Comparison of ENCODE assay signal across 14 mouse cellular contexts in genomic region chr11:96995836-96996772, GRCm38 (mm10). TPM values are rescaled to one million over a fixed set of nuclear protein-coding genes. Genes with fewer than 3 reads are reported as not detected.
DNase-seq lines count a peak whose midpoint lies in the region; ATAC-seq and TF ChIP-seq lines count a peak whose summit lies in the region.
"Had no signal": no experiment of that assay in that cellular context is flagged by ENCODE, and none has a peak within 500 bp of the region (broad histone marks: within the 10 kb centered on the region; RNA-seq: fewer than 3 reads in every experiment).

No protein-coding gene starts in this region.

- no peak overlapping the region for H3ac ChIP-seq in myocyte (ENCODE audit: control insufficient read depth, insufficient read length)

- TF ChIP-seq RAD21 in CH12.LX (IDR thresholded peaks at IDR 0.05; ENCODE audit: low read depth, low read length), result no peak; the same call in none of the 2 replicates

- no peaks in the 10 kb centered on the region for H3K36me3 ChIP-seq in midbrain, embryonic 11.5 days (ENCODE audit: control insufficient read depth, insufficient read depth, low read length)
- H3K36me3 ChIP-seq in midbrain, embryonic 13.5 days, result no peaks in the 10 kb centered on the region
- H3K36me3 ChIP-seq in CH12.LX (replicated peaks in 1 of 2; ENCODE audit: control insufficient read depth in 1 of 2, insufficient read depth in 1 of 2, low read length in 1 of 2) (peaks cover 0 to 3% of the 10 kb centered on the region in 2 experiments), myocyte (ENCODE audit: control insufficient read depth, insufficient read depth) (no peaks in the 10 kb centered on the region)
- no peaks in the 10 kb centered on the region for H3K36me3 ChIP-seq in neural tube, embryonic 15.5 days

- no peak overlapping the region for H3K9ac ChIP-seq in midbrain, embryonic 11.5 days (ENCODE audit: low read length)
- no peak overlapping the region for H3K9ac ChIP-seq in midbrain, embryonic 13.5 days (replicated peaks)
- H3K9ac ChIP-seq in CH12.LX (ENCODE audit: insufficient read depth, low read depth), result peak overlapping the region; percentile 91
- no peak overlapping the region for H3K9ac ChIP-seq in neural tube, embryonic 15.5 days (replicated peaks)
- H3K9ac ChIP-seq: liver, embryonic 14.5 days had no signal

- no peak overlapping the region for H3K4me2 ChIP-seq in midbrain, embryonic 11.5 days
- H3K4me2 ChIP-seq in midbrain, embryonic 13.5 days (replicated peaks), result no peak overlapping the region
- H3K4me2 ChIP-seq in CH12.LX (ENCODE audit: insufficient read depth, low read depth, poor library complexity, severe bottlenecking), result peak overlapping the region; percentile 73
- peak overlapping the region; percentile 66 for H3K4me2 ChIP-seq in myocyte (ENCODE audit: low read depth)
- H3K4me2 ChIP-seq in neural tube, embryonic 15.5 days, result no peak overlapping the region

- no peak for ATAC-seq in midbrain, embryonic 11.5 days (ENCODE audit: low FRiP score)
- no peak for ATAC-seq in midbrain, embryonic 13.5 days
- ATAC-seq in neural tube, embryonic 15.5 days (ENCODE audit: low FRiP score), result no peak

- peaks cover 17% of the 10 kb centered on the region for H3K4me1 ChIP-seq in midbrain, embryonic 11.5 days (ENCODE audit: control insufficient read depth, insufficient read depth, low read length)
- H3K4me1 ChIP-seq in midbrain, embryonic 13.5 days (replicated peaks), result peaks cover 20% of the 10 kb centered on the region
- H3K4me1 ChIP-seq in CH12.LX (ENCODE audit: control insufficient read depth in 1 of 2, insufficient read depth in 2 of 2), result peaks cover 53 to 90% of the 10 kb centered on the region in 2 experiments
- H3K4me1 ChIP-seq in neural tube, embryonic 15.5 days, result peaks cover 10% of the 10 kb centered on the region

- dilution Hi-C loops in CH12.LX (cut with MboI; ENCODE audit: extremely low pct_ligation_motif_present, extremely low pct_unique_long_range_greater_than_20kb, low sequenced_read_pairs), result no loop called here

- DNase-seq in midbrain, embryonic 11.5 days (ENCODE audit: low spot score, missing footprints), result peak; percentile 81
- peak; percentile 99 for DNase-seq in CH12.LX (ENCODE audit: extremely low read depth)
- peak; percentile 75 for DNase-seq in thymus, postnatal 25 days
- no peak for DNase-seq in right cerebral cortex, postnatal 25 days
- DNase-seq in heart, postnatal 4 days, result no peak
- DNase-seq: cerebellum, adult 18-20 months; left cerebral cortex, postnatal 4 days; lung, postnatal 4 days had no signal

- in situ Hi-C loops in CH12.LX (cut with MboI; ENCODE audit: low pct_ligation_motif_present, low pct_unique_long_range_greater_than_20kb, low sequenced_read_pairs), result no loop called here

- TF ChIP-seq EP300 in CH12.LX (IDR thresholded peaks at IDR 0.05; ENCODE audit: low read length), result no peak; the same call in none of the 2 replicates

- no peaks in the 10 kb centered on the region for H3K79me2 ChIP-seq in CH12.LX (replicated peaks; ENCODE audit: control insufficient read depth, extremely low read depth, insufficient read depth, poor library complexity, severe bottlenecking)
- no peaks in the 10 kb centered on the region for H3K79me2 ChIP-seq in myocyte (ENCODE audit: control insufficient read depth, insufficient read depth)

- peak; percentile 70 for TF ChIP-seq POLR2A in CH12.LX (IDR thresholded peaks at IDR 0.05; ENCODE audit: low read depth, low read length)
- no peak for TF ChIP-seq POLR2A in myocyte (IDR thresholded peaks at IDR 0.05; ENCODE audit: insufficient read length, low read depth)

- TF ChIP-seq CTCF in CH12.LX (conservative IDR thresholded peaks at IDR 0.05 in 1 of 2, IDR thresholded peaks at IDR 0.05 in 1 of 2; ENCODE audit: low read depth in 2 of 2, low read length in 2 of 2), result no peak

- 75% methylated on average over 15 of the region's 15 CpGs for WGBS in midbrain, embryonic 11.5 days
- WGBS in midbrain, embryonic 13.5 days, result 79% methylated on average over 15 of the region's 15 CpGs
- 82% methylated on average over 15 of the region's 15 CpGs for WGBS in neural tube, embryonic 15.5 days

- H3K9me3 ChIP-seq in midbrain, embryonic 11.5 days (ENCODE audit: control insufficient read depth, low read length), result no peaks in the 10 kb centered on the region
- H3K9me3 ChIP-seq in midbrain, embryonic 13.5 days, result no peaks in the 10 kb centered on the region
- no peaks in the 10 kb centered on the region for H3K9me3 ChIP-seq in CH12.LX (replicated peaks; ENCODE audit: low read length)
- no peaks in the 10 kb centered on the region for H3K9me3 ChIP-seq in neural tube, embryonic 15.5 days (replicated peaks)

- H3K27ac ChIP-seq in midbrain, embryonic 11.5 days (ENCODE audit: low read depth, low read length), result no peak overlapping the region
- H3K27ac ChIP-seq in midbrain, embryonic 13.5 days, result no peak overlapping the region
- H3K27ac ChIP-seq in CH12.LX (ENCODE audit: insufficient read depth, low read depth), result peak overlapping the region; percentile 96
- no peak overlapping the region for H3K27ac ChIP-seq in neural tube, embryonic 15.5 days (replicated peaks)
- H3K27ac ChIP-seq: hindbrain, embryonic 14.5 days; liver, embryonic 14.5 days had no signal

- H3K27me3 ChIP-seq in midbrain, embryonic 11.5 days (ENCODE audit: control insufficient read depth, insufficient read depth, low read length), result peaks cover 4% of the 10 kb centered on the region; the same call in 1 of the 2 replicates
- peaks cover 17% of the 10 kb centered on the region; the same call in 1 of the 2 replicates for H3K27me3 ChIP-seq in midbrain, embryonic 13.5 days
- H3K27me3 ChIP-seq in CH12.LX (replicated peaks) (no peaks in the 10 kb centered on the region), myocyte (ENCODE audit: control insufficient read depth, insufficient read depth, insufficient read length) (no peaks in the 10 kb centered on the region)
- H3K27me3 ChIP-seq in neural tube, embryonic 15.5 days (replicated peaks), result peaks cover 15% of the 10 kb centered on the region; the same call in 1 of the 2 replicates

- no peak overlapping the region for H3K4me3 ChIP-seq in midbrain, embryonic 11.5 days (ENCODE audit: low read depth, low read length)
- H3K4me3 ChIP-seq in midbrain, embryonic 13.5 days (replicated peaks), result no peak overlapping the region
- H3K4me3 ChIP-seq in CH12.LX (replicated peaks in 1 of 3; ENCODE audit: low read depth in 2 of 3, low read length in 2 of 3, poor library complexity in 1 of 3) (peak overlapping the region; percentile 60 to 64 (median 60)), myocyte (no peak overlapping the region)
- no peak overlapping the region for H3K4me3 ChIP-seq in neural tube, embryonic 15.5 days (replicated peaks)
- H3K4me3 ChIP-seq: erythroblast, embryonic 14.5 days had no signal

TF ChIP-seq in myocyte, 11 proteins besides CTCF, POLR2A, EP300 and RAD21 (continues in another document):
- TF ChIP-seq SRF (IDR thresholded peaks at IDR 0.05; ENCODE audit: control insufficient read depth, insufficient read length, low read depth), result no peak

RNA-seq across cellular contexts. Expression of gene Sp2, which starts 13.3 kb away (rescaled TPM):
- 22.2 and 26.3 TPM in 2 replicates for polyA plus RNA-seq in midbrain, embryonic 11.5 days (2014; fragmentation: Nextera tagmentation; extraction: Ambion mirVana)
- polyA plus RNA-seq in midbrain, embryonic 13.5 days (2015; fragmentation: Nextera tagmentation; extraction: Ambion mirVana), result 18.5 and 19.6 TPM in 2 replicates
- 2.1 and 2.8 TPM in 2 replicates for total RNA-seq in CH12.LX (2012; rRNA removed)
- total RNA-seq in CH12.LX (2014; rRNA removed), result 1.1 TPM in 2 replicates
- polyA plus RNA-seq in CH12.LX (2012; ENCODE audit: insufficient read length, low read depth), result 15.9 and 21.0 TPM in 2 replicates
- 11.5 TPM for polyA plus RNA-seq in myocyte (2012; fragmentation: generic; extraction: Trizol)
- total RNA-seq in heart, postnatal 4 days (2021), result 10 to 100 TPM; 18.8 to 19.3 TPM
- 13.0 and 15.8 TPM in 2 replicates for polyA plus RNA-seq in neural tube, embryonic 15.5 days (2015; fragmentation: Nextera tagmentation; extraction: Ambion mirVana)

RNA-seq across cellular contexts. Expression of gene Sp6, which starts 17.1 kb away (rescaled TPM):
- polyA plus RNA-seq in midbrain, embryonic 11.5 days (2014; fragmentation: Nextera tagmentation; extraction: Ambion mirVana), result not detected in 2 replicates
- polyA plus RNA-seq in midbrain, embryonic 13.5 days (2015; fragmentation: Nextera tagmentation; extraction: Ambion mirVana), result 0.07 and 0.13 TPM in 2 replicates
- 44.3 and 65.5 TPM in 2 replicates for total RNA-seq in CH12.LX (2012; rRNA removed)
- total RNA-seq in CH12.LX (2014; rRNA removed), result 15.8 and 18.4 TPM in 2 replicates
- 10.0 and 10.1 TPM in 2 replicates for polyA plus RNA-seq in CH12.LX (2012; ENCODE audit: insufficient read length, low read depth)
- 6.0 TPM for polyA plus RNA-seq in myocyte (2012; fragmentation: generic; extraction: Trizol)
- total RNA-seq in heart, postnatal 4 days (2021), result not detected
- 0.23 and 0.52 TPM in 2 replicates for polyA plus RNA-seq in neural tube, embryonic 15.5 days (2015; fragmentation: Nextera tagmentation; extraction: Ambion mirVana)
- polyA plus RNA-seq: erythroblast, embryonic 14.5 days had no signal

RNA-seq across cellular contexts. Expression of gene Scrn2, which starts 33.6 kb away (rescaled TPM):
- polyA plus RNA-seq in midbrain, embryonic 11.5 days (2014; fragmentation: Nextera tagmentation; extraction: Ambion mirVana), result 21.3 and 22.1 TPM in 2 replicates
- polyA plus RNA-seq in midbrain, embryonic 13.5 days (2015; fragmentation: Nextera tagmentation; extraction: Ambion mirVana), result 18.4 and 18.6 TPM in 2 replicates
- total RNA-seq in CH12.LX (2012; rRNA removed) (55.8 and 63.9 TPM in 2 replicates), CH12.LX (2014; rRNA removed) (34.5 and 37.5 TPM in 2 replicates)
- polyA plus RNA-seq in CH12.LX (2012; ENCODE audit: insufficient read length, low read depth) (35.2 and 41.1 TPM in 2 replicates), myocyte (2012; fragmentation: generic; extraction: Trizol) (22.4 TPM)
- 10 to 100 TPM; 12.1 to 15.3 TPM for total RNA-seq in heart, postnatal 4 days (2021)
- polyA plus RNA-seq in neural tube, embryonic 15.5 days (2015; fragmentation: Nextera tagmentation; extraction: Ambion mirVana), result 12.6 and 18.5 TPM in 2 replicates

RNA-seq across cellular contexts. Expression of gene Lrrc46, which starts 45.1 kb away (rescaled TPM):
- polyA plus RNA-seq in midbrain, embryonic 11.5 days (2014; fragmentation: Nextera tagmentation; extraction: Ambion mirVana), result 2.7 TPM in 2 replicates
- 2.5 and 3.2 TPM in 2 replicates for polyA plus RNA-seq in midbrain, embryonic 13.5 days (2015; fragmentation: Nextera tagmentation; extraction: Ambion mirVana)
- total RNA-seq in CH12.LX (2012; rRNA removed), result 0.38 and 0.46 TPM in 2 replicates
- 0.23 TPM in 1 of 2 replicates, not detected in the other for total RNA-seq in CH12.LX (2014; rRNA removed)
- polyA plus RNA-seq in CH12.LX (2012; ENCODE audit: insufficient read length, low read depth), result 0.91 and 1.0 TPM in 2 replicates
- 1.4 TPM for polyA plus RNA-seq in myocyte (2012; fragmentation: generic; extraction: Trizol)
- under 1 TPM in 1 of 2 experiments, not detected in 1; 0.38 TPM for total RNA-seq in heart, postnatal 4 days (2021)
- 1.9 and 2.3 TPM in 2 replicates for polyA plus RNA-seq in neural tube, embryonic 15.5 days (2015; fragmentation: Nextera tagmentation; extraction: Ambion mirVana)
- polyA plus RNA-seq: erythroblast, embryonic 14.5 days had no signal

RNA-seq across cellular contexts. Expression of gene Mrpl10, which starts 45.3 kb away (rescaled TPM):
- polyA plus RNA-seq in midbrain, embryonic 11.5 days (2014; fragmentation: Nextera tagmentation; extraction: Ambion mirVana), result 71.0 and 72.2 TPM in 2 replicates
- 58.2 and 62.0 TPM in 2 replicates for polyA plus RNA-seq in midbrain, embryonic 13.5 days (2015; fragmentation: Nextera tagmentation; extraction: Ambion mirVana)
- 111 and 119 TPM in 2 replicates for total RNA-seq in CH12.LX (2012; rRNA removed)
- 93.2 and 104 TPM in 2 replicates for total RNA-seq in CH12.LX (2014; rRNA removed)
- polyA plus RNA-seq in CH12.LX (2012; ENCODE audit: insufficient read length, low read depth), result 110 and 132 TPM in 2 replicates
- 66.0 TPM for polyA plus RNA-seq in myocyte (2012; fragmentation: generic; extraction: Trizol)
- total RNA-seq in heart, postnatal 4 days (2021), result 10 to 100 TPM; 80.2 to 81.0 TPM
- 63.7 and 67.4 TPM in 2 replicates for polyA plus RNA-seq in neural tube, embryonic 15.5 days (2015; fragmentation: Nextera tagmentation; extraction: Ambion mirVana)

Comparison
In these comparisons a context has a peak if more than half of its experiments do, and no peak if none do; other contexts are left out.
1. DNase-seq: peak in midbrain, embryonic 11.5 days (single experiment), CH12.LX (single experiment) and thymus, postnatal 25 days (single experiment); none in right cerebral cortex, postnatal 25 days (single experiment) and heart, postnatal 4 days (single experiment).
2. H3K4me2 ChIP-seq: peak in CH12.LX (single experiment) and myocyte (single experiment); none in midbrain, embryonic 11.5 days (single experiment), midbrain, embryonic 13.5 days (single experiment) and neural tube, embryonic 15.5 days (single experiment).
3. H3K4me3 ChIP-seq: peak in CH12.LX (3 of 3); none in midbrain, embryonic 11.5 days (single experiment), midbrain, embryonic 13.5 days (single experiment), myocyte (single experiment) and neural tube, embryonic 15.5 days (single experiment).